Mouse (Mus musculus): Measurements from ENCODE around the gene Samd4b. TPM values are rescaled to one million over a fixed set of nuclear protein-coding genes. Genes with fewer than 3 reads are reported as not detected.

Samd4b gene
- total RNA-seq, 1 experiment: 30.3 TPM

DNA sequence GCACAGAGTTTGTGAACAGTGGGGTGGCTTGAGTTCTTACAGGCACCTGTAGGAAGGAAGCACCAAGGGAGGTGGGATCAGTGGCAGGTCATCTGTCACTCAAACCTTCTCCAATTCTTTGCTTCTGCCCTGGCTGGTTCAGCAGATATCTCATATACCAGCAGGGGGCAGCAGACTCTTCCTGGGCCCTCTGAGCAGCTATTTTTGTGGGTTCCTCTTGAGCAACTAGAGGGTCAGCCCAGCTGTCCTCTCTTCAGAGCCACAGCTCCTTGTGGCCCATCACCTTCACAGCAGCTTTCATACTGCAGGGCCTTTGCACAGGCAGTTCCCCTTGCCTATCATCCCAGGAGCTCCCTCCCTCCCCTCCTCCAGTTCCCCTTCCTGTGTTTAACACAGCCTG is 29.7 kb downstream of the Samd4b start:
- in situ Hi-C loops (cut with MboI; ENCODE audit: low sequenced_read_pairs in 2 of 2, unreplicated experiment in 2 of 2): no loop called here

GRCm38 (mm10) chr7:28567539-28567938 is 30.4 kb downstream of the Samd4b start:
- no peak overlapping the region for H3K27ac ChIP-seq (ENCODE audit: insufficient read depth, low read depth, low read length, poor library complexity, severe bottlenecking)
- TF ChIP-seq ZC3H11A (IDR thresholded peaks at IDR 0.05; ENCODE audit: borderline replicate concordance, low read depth, low read length) (no peak), CHD2 (IDR thresholded peaks at IDR 0.05; ENCODE audit: low read depth, low read length) (no peak), MAFK (IDR thresholded peaks at IDR 0.05; ENCODE audit: insufficient read depth, low read depth, low read length) (no peak)
- DNase-seq (ENCODE audit: low read depth, low spot score): no peak
- H3K9me3 ChIP-seq (ENCODE audit: control insufficient read depth, insufficient read depth, low read depth, low read length): no peaks in the 10 kb centered on the region
- no peak overlapping the region for H3K4me3 ChIP-seq (ENCODE audit: insufficient read depth in 1 of 2, low read depth in 1 of 2, low read length in 2 of 2, poor library complexity in 1 of 2, severe bottlenecking in 1 of 2)
- in situ Hi-C loops (cut with MboI; ENCODE audit: low sequenced_read_pairs in 2 of 2, unreplicated experiment in 2 of 2): no loop called here
- no peak overlapping the region for H3K9ac ChIP-seq (ENCODE audit: insufficient read depth, low read depth, low read length, poor library complexity, severe bottlenecking)
- H3K36me3 ChIP-seq (ENCODE audit: control insufficient read depth, insufficient read depth, low read length, poor library complexity, severe bottlenecking): peaks cover 46% of the 10 kb centered on the region
- H3K4me1 ChIP-seq (ENCODE audit: control insufficient read depth in 2 of 2, insufficient read depth in 2 of 2, low read length in 2 of 2, poor library complexity in 1 of 2): peaks cover 8 to 19% of the 10 kb centered on the region in 2 experiments; a peak in 3 of 4 replicates

More for the DNA sequence above, 29.7 kb downstream of the Samd4b start:
- no peak overlapping the region for H3K9ac ChIP-seq (ENCODE audit: insufficient read depth, low read depth, low read length, poor library complexity, severe bottlenecking)
- H3K9me3 ChIP-seq (ENCODE audit: control insufficient read depth, insufficient read depth, low read depth, low read length): no peaks in the 10 kb centered on the region
- no peak overlapping the region for H3K27ac ChIP-seq (ENCODE audit: insufficient read depth, low read depth, low read length, poor library complexity, severe bottlenecking)
- peaks cover 14 to 24% of the 10 kb centered on the region in 2 experiments; a peak in 3 of 4 replicates for H3K4me1 ChIP-seq (ENCODE audit: control insufficient read depth in 2 of 2, insufficient read depth in 2 of 2, low read length in 2 of 2, poor library complexity in 1 of 2)
- DNase-seq (ENCODE audit: low read depth, low spot score): peak; percentile 49
- H3K4me3 ChIP-seq (ENCODE audit: insufficient read depth in 1 of 2, low read depth in 1 of 2, low read length in 2 of 2, poor library complexity in 1 of 2, severe bottlenecking in 1 of 2): no peak overlapping the region
- H3K36me3 ChIP-seq (ENCODE audit: control insufficient read depth, insufficient read depth, low read length, poor library complexity, severe bottlenecking): peaks cover 40% of the 10 kb centered on the region
- TF ChIP-seq HCFC1 (IDR thresholded peaks at IDR 0.05; ENCODE audit: borderline replicate concordance, insufficient read depth, low read length) (no peak), MAFK (IDR thresholded peaks at IDR 0.05; ENCODE audit: insufficient read depth, low read depth, low read length) (no peak), ZC3H11A (IDR thresholded peaks at IDR 0.05; ENCODE audit: borderline replicate concordance, low read depth, low read length) (peak; percentile 52; the same call in 1 of the 2 replicates), ZNF384 (IDR thresholded peaks at IDR 0.05; ENCODE audit: low read depth, low read length) (no peak)

- H3K27ac ChIP-seq (ENCODE audit: insufficient read depth, low read depth, low read length, poor library complexity, severe bottlenecking): no peak overlapping the region
- no peak overlapping the region for H3K9ac ChIP-seq (ENCODE audit: insufficient read depth, low read depth, low read length, poor library complexity, severe bottlenecking)
Measured at GRCm38 (mm10) chr7:28565407-28565806, 32.5 kb downstream of the Samd4b start.

GRCm38 (mm10) chr7:28562951-28563350 is 35.0 kb downstream of the Samd4b start:
- no peak for DNase-seq (ENCODE audit: low read depth, low spot score)
- H3K9ac ChIP-seq (ENCODE audit: insufficient read depth, low read depth, low read length, poor library complexity, severe bottlenecking): no peak overlapping the region
- H3K4me1 ChIP-seq (ENCODE audit: control insufficient read depth in 2 of 2, insufficient read depth in 2 of 2, low read length in 2 of 2, poor library complexity in 1 of 2): peaks cover 5 to 14% of the 10 kb centered on the region in 2 experiments; a peak in 3 of 4 replicates
- TF ChIP-seq ZNF384 (IDR thresholded peaks at IDR 0.05; ENCODE audit: low read depth, low read length): no peak
- TF ChIP-seq MAFK (IDR thresholded peaks at IDR 0.05; ENCODE audit: insufficient read depth, low read depth, low read length): no peak
- no peak for TF ChIP-seq HCFC1 (IDR thresholded peaks at IDR 0.05; ENCODE audit: borderline replicate concordance, insufficient read depth, low read length)
- TF ChIP-seq ZC3H11A (IDR thresholded peaks at IDR 0.05; ENCODE audit: borderline replicate concordance, low read depth, low read length): no peak
- TF ChIP-seq CHD2 (IDR thresholded peaks at IDR 0.05; ENCODE audit: low read depth, low read length): no peak
- H3K36me3 ChIP-seq (ENCODE audit: control insufficient read depth, insufficient read depth, low read length, poor library complexity, severe bottlenecking): peaks cover 77% of the 10 kb centered on the region
- H3K9me3 ChIP-seq (ENCODE audit: control insufficient read depth, insufficient read depth, low read depth, low read length): no peaks in the 10 kb centered on the region
- H3K4me3 ChIP-seq (ENCODE audit: insufficient read depth in 1 of 2, low read depth in 1 of 2, low read length in 2 of 2, poor library complexity in 1 of 2, severe bottlenecking in 1 of 2): no peak overlapping the region
- in situ Hi-C loops (cut with MboI; ENCODE audit: low sequenced_read_pairs in 2 of 2, unreplicated experiment in 2 of 2): no loop called here
- H3K27ac ChIP-seq (ENCODE audit: insufficient read depth, low read depth, low read length, poor library complexity, severe bottlenecking): no peak overlapping the region

More at GRCm38 (mm10) chr7:28565407-28565806, 32.5 kb downstream of the Samd4b start:
- TF ChIP-seq HCFC1 (IDR thresholded peaks at IDR 0.05; ENCODE audit: borderline replicate concordance, insufficient read depth, low read length) (no peak), CHD2 (IDR thresholded peaks at IDR 0.05; ENCODE audit: low read depth, low read length) (no peak), MAFK (IDR thresholded peaks at IDR 0.05; ENCODE audit: insufficient read depth, low read depth, low read length) (no peak), ZC3H11A (IDR thresholded peaks at IDR 0.05; ENCODE audit: borderline replicate concordance, low read depth, low read length) (no peak), ZNF384 (IDR thresholded peaks at IDR 0.05; ENCODE audit: low read depth, low read length) (no peak)
- in situ Hi-C loops (cut with MboI; ENCODE audit: low sequenced_read_pairs in 2 of 2, unreplicated experiment in 2 of 2): no loop called here
- H3K4me1 ChIP-seq (ENCODE audit: control insufficient read depth in 2 of 2, insufficient read depth in 2 of 2, low read length in 2 of 2, poor library complexity in 1 of 2): peaks cover 0 to 9% of the 10 kb centered on the region in 2 experiments; a peak in 2 of 4 replicates
- DNase-seq (ENCODE audit: low read depth, low spot score): no peak
- no peaks in the 10 kb centered on the region for H3K9me3 ChIP-seq (ENCODE audit: control insufficient read depth, insufficient read depth, low read depth, low read length)
- no peak overlapping the region for H3K4me3 ChIP-seq (ENCODE audit: insufficient read depth in 1 of 2, low read depth in 1 of 2, low read length in 2 of 2, poor library complexity in 1 of 2, severe bottlenecking in 1 of 2)
- H3K36me3 ChIP-seq (ENCODE audit: control insufficient read depth, insufficient read depth, low read length, poor library complexity, severe bottlenecking): peaks cover 63% of the 10 kb centered on the region

- Histone ChIP-seq H3K4me3 (ENCODE audit: insufficient read depth in 1 of 2, low read depth in 1 of 2, low read length in 2 of 2, poor library complexity in 1 of 2, severe bottlenecking in 1 of 2) (no peak overlapping the region), H3K4me1 (ENCODE audit: control insufficient read depth in 2 of 2, insufficient read depth in 2 of 2, low read length in 2 of 2, poor library complexity in 1 of 2) (peaks cover 5 to 19% of the 10 kb centered on the region in 2 experiments; a peak in 3 of 4 replicates), H3K9me3 (ENCODE audit: control insufficient read depth, insufficient read depth, low read depth, low read length) (no peaks in the 10 kb centered on the region), H3K27ac (ENCODE audit: insufficient read depth, low read depth, low read length, poor library complexity, severe bottlenecking) (no peak overlapping the region), H3K36me3 (ENCODE audit: control insufficient read depth, insufficient read depth, low read length, poor library complexity, severe bottlenecking) (peaks cover 71% of the 10 kb centered on the region), H3K9ac (ENCODE audit: insufficient read depth, low read depth, low read length, poor library complexity, severe bottlenecking) (no peak overlapping the region)
- TF ChIP-seq MAFK (IDR thresholded peaks at IDR 0.05; ENCODE audit: insufficient read depth, low read depth, low read length): no peak
- TF ChIP-seq HCFC1 (IDR thresholded peaks at IDR 0.05; ENCODE audit: borderline replicate concordance, insufficient read depth, low read length): no peak
- no peak for TF ChIP-seq ZC3H11A (IDR thresholded peaks at IDR 0.05; ENCODE audit: borderline replicate concordance, low read depth, low read length)
- no peak for TF ChIP-seq CHD2 (IDR thresholded peaks at IDR 0.05; ENCODE audit: low read depth, low read length)
- TF ChIP-seq ZNF384 (IDR thresholded peaks at IDR 0.05; ENCODE audit: low read depth, low read length): no peak
- no peak for DNase-seq (ENCODE audit: low read depth, low spot score)
- in situ Hi-C loops (cut with MboI; ENCODE audit: low sequenced_read_pairs in 2 of 2, unreplicated experiment in 2 of 2): no loop called here
Measured at GRCm38 (mm10) chr7:28562371-28562770, 35.6 kb downstream of the Samd4b start.
